In genomic region chr6:8951884-8952590, GRCm38 (mm10) we compare ENCODE assay signal across 12 mouse cellular contexts. TPM values are rescaled to one million over a fixed set of nuclear protein-coding genes. Genes with fewer than 3 reads are reported as not detected.
DNase-seq lines count a peak whose midpoint lies in the region; ATAC-seq and TF ChIP-seq lines count a peak whose summit lies in the region.
"Had no signal": no experiment of that assay in that cellular context is flagged by ENCODE, and none has a peak within 500 bp of the region (broad histone marks: within the 10 kb centered on the region; RNA-seq: fewer than 3 reads in every experiment).

No protein-coding gene starts in this region.

- no peak for DNase-seq in kidney, adult 11 months
- no peak for DNase-seq in midbrain, postnatal 0 days (ENCODE audit: low spot score)
- DNase-seq in frontal cortex, postnatal 10 days (ENCODE audit: low spot score in 2 of 2), result no peak
- no peak for DNase-seq in right cerebral cortex, postnatal 10 days (ENCODE audit: low spot score in 2 of 2)
- no peak for DNase-seq in heart, embryonic 10.5 days (ENCODE audit: low spot score)

- TF ChIP-seq CTCF in midbrain, postnatal 0 days (IDR thresholded peaks at IDR 0.05), result no peak

- 18% methylated on average over 15 of the region's 15 CpGs for WGBS in kidney, embryonic 14.5 days
- WGBS in embryonic facial prominence, embryonic 13.5 days, result 13% methylated on average over 15 of the region's 15 CpGs
- 9% methylated on average over 15 of the region's 15 CpGs for WGBS in hindbrain, embryonic 15.5 days
- WGBS in midbrain, postnatal 0 days, result 12% methylated on average over 15 of the region's 15 CpGs
- 24% methylated on average over 15 of the region's 15 CpGs for WGBS in heart, embryonic 10.5 days

- no peaks in the 10 kb centered on the region for H3K9me3 ChIP-seq in kidney, embryonic 14.5 days (ENCODE audit: control insufficient read depth, low read length)
- no peaks in the 10 kb centered on the region for H3K9me3 ChIP-seq in embryonic facial prominence, embryonic 13.5 days
- H3K9me3 ChIP-seq in hindbrain, embryonic 15.5 days, result no peaks in the 10 kb centered on the region
- H3K9me3 ChIP-seq in midbrain, postnatal 0 days (ENCODE audit: low read length), result no peaks in the 10 kb centered on the region
- H3K9me3 ChIP-seq in heart, embryonic 10.5 days, result no peaks in the 10 kb centered on the region
- H3K9me3 ChIP-seq: limb, embryonic 15.5 days had no signal

- no peak overlapping the region for H3K4me3 ChIP-seq in kidney, embryonic 14.5 days (ENCODE audit: low read length)
- H3K4me3 ChIP-seq in embryonic facial prominence, embryonic 13.5 days, result no peak overlapping the region
- H3K4me3 ChIP-seq in hindbrain, embryonic 15.5 days, result peak overlapping the region; percentile 63
- H3K4me3 ChIP-seq in midbrain, postnatal 0 days (ENCODE audit: low read depth, low read length), result peak overlapping the region; percentile 58
- no peak overlapping the region for H3K4me3 ChIP-seq in heart, embryonic 10.5 days

- no peaks in the 10 kb centered on the region for H3K36me3 ChIP-seq in kidney, embryonic 14.5 days (ENCODE audit: control insufficient read depth, insufficient read depth, low read length)
- H3K36me3 ChIP-seq in embryonic facial prominence, embryonic 13.5 days, result no peaks in the 10 kb centered on the region
- H3K36me3 ChIP-seq in hindbrain, embryonic 15.5 days, result no peaks in the 10 kb centered on the region
- no peaks in the 10 kb centered on the region for H3K36me3 ChIP-seq in midbrain, postnatal 0 days (ENCODE audit: insufficient read depth, low read length)
- H3K36me3 ChIP-seq in heart, embryonic 10.5 days, result no peaks in the 10 kb centered on the region
- H3K36me3 ChIP-seq: limb, embryonic 15.5 days had no signal

- peak overlapping the region; percentile 52; the same call in 1 of the 2 replicates for H3K4me2 ChIP-seq in kidney, embryonic 14.5 days (replicated peaks; ENCODE audit: low read depth, low read length)
- peak overlapping the region; percentile 67 for H3K4me2 ChIP-seq in embryonic facial prominence, embryonic 13.5 days
- H3K4me2 ChIP-seq in hindbrain, embryonic 15.5 days, result peak overlapping the region; percentile 81
- H3K4me2 ChIP-seq in midbrain, postnatal 0 days (ENCODE audit: low read depth, low read length, poor library complexity, severe bottlenecking), result peak overlapping the region; percentile 89

- no peak overlapping the region for H3K9ac ChIP-seq in kidney, embryonic 14.5 days (ENCODE audit: low read depth, low read length)
- no peak overlapping the region for H3K9ac ChIP-seq in embryonic facial prominence, embryonic 13.5 days
- peak overlapping the region; percentile 34 for H3K9ac ChIP-seq in hindbrain, embryonic 15.5 days
- peak overlapping the region; percentile 60; the same call in 1 of the 2 replicates for H3K9ac ChIP-seq in midbrain, postnatal 0 days (replicated peaks; ENCODE audit: low read length, poor library complexity, severe bottlenecking)
- H3K9ac ChIP-seq: limb, embryonic 15.5 days had no signal

- H3K27me3 ChIP-seq in kidney, embryonic 14.5 days (ENCODE audit: control insufficient read depth, insufficient read depth, low read length), result peaks cover 87% of the 10 kb centered on the region
- H3K27me3 ChIP-seq in embryonic facial prominence, embryonic 13.5 days, result peaks cover 97% of the 10 kb centered on the region
- peaks cover 18% of the 10 kb centered on the region for H3K27me3 ChIP-seq in hindbrain, embryonic 15.5 days
- peaks cover 11% of the 10 kb centered on the region; the same call in 1 of the 2 replicates for H3K27me3 ChIP-seq in midbrain, postnatal 0 days (ENCODE audit: insufficient read depth, low read length)
- peaks cover 98% of the 10 kb centered on the region for H3K27me3 ChIP-seq in heart, embryonic 10.5 days (ENCODE audit: insufficient read depth, poor library complexity, severe bottlenecking)

- no peak for ATAC-seq in kidney, embryonic 14.5 days (ENCODE audit: low FRiP score, low TSS enrichment)
- no peak for ATAC-seq in embryonic facial prominence, embryonic 13.5 days (ENCODE audit: insufficient number of reproducible peaks, insufficient read depth, low FRiP score, low TSS enrichment, low read depth)
- no peak for ATAC-seq in hindbrain, embryonic 15.5 days (ENCODE audit: low FRiP score, low read depth)
- no peak for ATAC-seq in midbrain, postnatal 0 days (ENCODE audit: low FRiP score)

- no peak overlapping the region for H3K27ac ChIP-seq in kidney, embryonic 14.5 days (ENCODE audit: low read depth, low read length)
- no peak overlapping the region for H3K27ac ChIP-seq in embryonic facial prominence, embryonic 13.5 days
- peak overlapping the region; percentile 89 for H3K27ac ChIP-seq in hindbrain, embryonic 15.5 days (replicated peaks)
- H3K27ac ChIP-seq in midbrain, postnatal 0 days (ENCODE audit: low read depth, low read length), result peak overlapping the region; percentile 32
- H3K27ac ChIP-seq in heart, embryonic 10.5 days, result no peak overlapping the region
- H3K27ac ChIP-seq: limb, embryonic 15.5 days had no signal

- peaks cover 17% of the 10 kb centered on the region; the same call in 1 of the 2 replicates for H3K4me1 ChIP-seq in kidney, embryonic 14.5 days (ENCODE audit: control insufficient read depth, insufficient read depth, low read length)
- H3K4me1 ChIP-seq in embryonic facial prominence, embryonic 13.5 days, result peaks cover 35% of the 10 kb centered on the region
- H3K4me1 ChIP-seq in hindbrain, embryonic 15.5 days (replicated peaks), result peaks cover 37% of the 10 kb centered on the region
- H3K4me1 ChIP-seq in midbrain, postnatal 0 days (ENCODE audit: insufficient read depth, low read length), result no peaks in the 10 kb centered on the region; the same call in 1 of the 2 replicates
- peaks cover 26% of the 10 kb centered on the region for H3K4me1 ChIP-seq in heart, embryonic 10.5 days

RNA-seq across cellular contexts. Expression of gene Nxph1, which starts 3.8 kb away (rescaled TPM):
- 0.11 and 0.14 TPM in 2 replicates for polyA plus RNA-seq in kidney, embryonic 14.5 days (2014; fragmentation: Nextera tagmentation; extraction: Ambion mirVana)
- 2.9 and 3.2 TPM in 2 replicates for polyA plus RNA-seq in embryonic facial prominence, embryonic 13.5 days (2015; fragmentation: Nextera tagmentation; extraction: Ambion mirVana)
- polyA plus RNA-seq in hindbrain, embryonic 15.5 days (2015; fragmentation: Nextera tagmentation; extraction: Ambion mirVana), result 84.8 and 85.6 TPM in 2 replicates
- 75.5 and 77.7 TPM in 2 replicates for total RNA-seq in midbrain, postnatal 0 days (2014; rRNA removed)
- 103 and 104 TPM in 2 replicates for polyA plus RNA-seq in midbrain, postnatal 0 days (2015; fragmentation: Nextera tagmentation; extraction: Ambion mirVana)
- polyA plus RNA-seq in heart, embryonic 10.5 days (2016; fragmentation: Nextera tagmentation; extraction: Ambion mirVana), result not detected in 2 replicates
- total RNA-seq: heart, postnatal 25 days; megakaryocyte progenitor cell, adult 5-6 weeks had no signal
- polyA plus RNA-seq: CD4-positive, CD25-positive, alpha-beta regulatory T cell, adult 4 months had no signal

Comparison
In these comparisons a context has a peak if more than half of its experiments do, and no peak if none do; other contexts are left out.
1. H3K27ac ChIP-seq: peak in hindbrain, embryonic 15.5 days (single experiment) and midbrain, postnatal 0 days (single experiment); none in kidney, embryonic 14.5 days (single experiment), embryonic facial prominence, embryonic 13.5 days (single experiment) and heart, embryonic 10.5 days (single experiment).
2. H3K4me3 ChIP-seq: peak in hindbrain, embryonic 15.5 days (single experiment) and midbrain, postnatal 0 days (single experiment); none in kidney, embryonic 14.5 days (single experiment), embryonic facial prominence, embryonic 13.5 days (single experiment) and heart, embryonic 10.5 days (single experiment).
3. H3K9ac ChIP-seq: peak in hindbrain, embryonic 15.5 days (single experiment) and midbrain, postnatal 0 days (single experiment); none in kidney, embryonic 14.5 days (single experiment) and embryonic facial prominence, embryonic 13.5 days (single experiment).
4. RNA of gene Nxph1, which starts 3.8 kb away (polyA plus RNA-seq): 103 to 104 TPM in midbrain, postnatal 0 days and 84.8 to 85.6 TPM in hindbrain, embryonic 15.5 days; 2.9 to 3.2 TPM in embryonic facial prominence, embryonic 13.5 days, 0.11 to 0.14 TPM in kidney, embryonic 14.5 days and not detected in heart, embryonic 10.5 days; every median in the first group is over 10 times any median in the second.
5. Peak in every context shown above with its lines, with median percentiles within 50 percentile points of each other: H3K4me2 ChIP-seq.